Mouse (Mus musculus) liver, postnatal 0 days (tissue): ENCODE data around the gene Csde1.

ENCODE experiments used
- CTCF ChIP-seq: sonication (generic); IDR thresholded peaks from 2 replicates; pipeline ENCODE4 v1.5.1; 2016; ENCODE audit warnings: antibody characterized with exemption, low read depth
- EP300 ChIP-seq: IDR thresholded peaks from 2 replicates; pipeline ENCODE4 v1.6.1; 2016; ENCODE audit warnings: antibody characterized with exemption, low read depth, mild to moderate bottlenecking

DNA sequence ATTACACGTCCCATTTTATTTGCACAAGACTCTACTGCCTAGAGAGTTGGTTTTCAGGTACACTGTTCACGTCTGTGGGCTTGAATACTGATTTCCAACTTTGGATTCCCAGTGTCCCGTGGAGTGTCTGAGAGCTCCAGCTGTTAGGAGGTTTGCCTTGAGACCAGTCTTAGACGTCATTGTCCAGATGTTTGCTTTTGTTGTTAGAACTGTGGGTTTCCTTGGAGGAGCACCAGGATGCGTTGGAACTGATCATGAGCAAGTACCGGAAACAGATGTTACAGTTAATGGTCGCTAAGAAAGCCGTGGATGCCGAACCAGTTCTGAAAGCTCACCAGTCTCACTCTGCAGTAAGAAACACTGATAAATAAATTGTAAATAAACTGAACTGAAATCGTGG lies 23.2 kb upstream of the Csde1 start:
- no peak for TF ChIP-seq EP300
- no peak for TF ChIP-seq CTCF
